Comparison of ENCODE assay signal across 9 mouse cellular contexts in genomic region chr12:25438217-25439028, GRCm38 (mm10).
A peak's percentile ranks its signal among the peaks of the same experiment; 100 is the strongest.
DNase-seq lines count a peak whose midpoint lies in the region; ATAC-seq lines count a peak whose summit lies in the region.
"Had no signal": no experiment of that assay in that cellular context is flagged by ENCODE, and none has a peak within 500 bp of the region (broad histone marks: within the 10 kb centered on the region; RNA-seq: fewer than 3 reads in every experiment).

No protein-coding gene starts in this region.

- DNase-seq in heart, postnatal 25 days (ENCODE audit: low spot score): peak; percentile 2
- peak; percentile 61 for DNase-seq in CD4-positive, CD25-positive, alpha-beta regulatory T cell, adult 2 months (ENCODE audit: low read depth, low spot score)
- DNase-seq in skeletal muscle tissue, adult 2 months (ENCODE audit: low read depth, low spot score): peak; percentile 27
- DNase-seq in layer of hippocampus, postnatal 14 days (ENCODE audit: low spot score in 2 of 2): no peak
- no peak for DNase-seq in cerebellum, adult 9-11 months
- DNase-seq in embryo, embryonic 9.5 days (ENCODE audit: extremely low spot score): no peak
- DNase-seq: gastrocnemius, postnatal 36 days had no signal

- 74% methylated on average over 8 of the region's 8 CpGs for WGBS in heart, embryonic 11.5 days (ENCODE audit: insufficient replicate concordance)

- intact Hi-C loops in heart, postnatal 25 days (cut with DNase I): no loop called here

- H3K4me3 ChIP-seq in heart, embryonic 11.5 days (ENCODE audit: low read depth, low read length): no peak overlapping the region

- H3K9ac ChIP-seq in heart, embryonic 11.5 days (ENCODE audit: low read depth, low read length): no peak overlapping the region

- ATAC-seq in heart, embryonic 11.5 days (replicated peaks; ENCODE audit: insufficient number of reproducible peaks, low FRiP score, low TSS enrichment): no peak
- peak; percentile 94 to 95 for ATAC-seq in hematopoietic stem cell, adult 5-6 weeks (replicated peaks in 1 of 2; ENCODE audit: insufficient read depth in 1 of 2, low FRiP score in 2 of 2, low TSS enrichment in 1 of 2, low read depth in 1 of 2, poor library complexity in 2 of 2, severe bottlenecking in 2 of 2)

- no peak overlapping the region for H3K4me2 ChIP-seq in heart, embryonic 11.5 days

- H3K9me3 ChIP-seq in heart, embryonic 11.5 days (replicated peaks; ENCODE audit: control insufficient read depth, low read length): no peaks in the 10 kb centered on the region

- no peaks in the 10 kb centered on the region for H3K4me1 ChIP-seq in heart, embryonic 11.5 days (ENCODE audit: control insufficient read depth, insufficient read depth, low read length)

- no peaks in the 10 kb centered on the region for H3K36me3 ChIP-seq in heart, embryonic 11.5 days (ENCODE audit: control insufficient read depth, insufficient read depth, low read length)

- no peak overlapping the region for H3K27ac ChIP-seq in heart, embryonic 11.5 days (ENCODE audit: low read depth, low read length)

- no peaks in the 10 kb centered on the region for H3K27me3 ChIP-seq in heart, embryonic 11.5 days (ENCODE audit: control insufficient read depth, insufficient read depth, low read length)

Comparison
In these comparisons a context has a peak if more than half of its experiments do, and no peak if none do; other contexts are left out.
1. DNase-seq: peak in heart, postnatal 25 days (single experiment), CD4-positive, CD25-positive, alpha-beta regulatory T cell, adult 2 months (single experiment) and skeletal muscle tissue, adult 2 months (single experiment); none in layer of hippocampus, postnatal 14 days (0 of 2), cerebellum, adult 9-11 months (single experiment) and embryo, embryonic 9.5 days (single experiment).